ENCODE assay signal across 18 mouse cellular contexts in the genomic region with DNA sequence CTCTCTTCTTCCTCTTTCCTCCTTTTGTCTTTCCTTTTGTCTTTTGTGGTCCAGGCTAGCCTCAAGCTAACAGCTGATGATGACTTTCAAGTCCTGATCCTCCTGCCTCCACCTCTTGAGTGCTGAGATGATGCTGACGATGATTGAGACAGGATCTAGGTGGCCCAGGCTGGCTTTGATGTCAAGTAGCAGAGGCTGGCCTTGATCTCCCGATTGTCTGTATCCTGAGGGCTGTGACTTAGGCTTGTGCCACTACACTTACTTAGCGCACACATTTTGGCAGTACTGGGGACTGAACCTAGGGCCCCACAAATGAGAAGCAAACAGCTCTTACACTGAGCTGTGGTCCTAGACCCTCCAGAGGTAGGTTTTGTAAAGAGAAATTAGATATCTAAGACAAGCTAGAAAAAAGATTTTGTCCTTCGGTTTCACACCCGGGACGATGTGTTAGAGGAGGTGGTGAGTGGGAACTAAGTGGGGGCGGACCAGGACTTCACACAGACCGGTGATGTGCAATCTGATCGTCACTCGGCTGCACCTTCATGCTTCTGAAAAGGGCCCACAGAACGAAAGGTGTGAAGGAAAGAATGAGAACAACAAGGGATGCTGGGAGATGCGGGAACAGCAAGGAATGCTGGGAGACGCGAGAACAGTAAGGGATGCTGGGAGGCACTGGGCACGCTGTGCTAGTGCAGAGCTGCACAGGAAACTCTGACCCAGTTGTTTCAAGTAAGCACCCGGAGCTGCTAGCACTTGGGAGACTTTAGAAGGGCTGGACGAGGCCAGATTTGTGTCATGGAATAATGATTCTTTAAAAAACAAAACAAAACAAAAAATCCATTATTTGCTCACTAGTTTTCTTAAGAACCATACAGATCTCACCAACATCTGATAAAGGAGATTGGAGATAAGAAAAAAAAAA. TPM values are rescaled to one million over a fixed set of nuclear protein-coding genes. Genes with fewer than 3 reads are reported as not detected.
A peak's percentile ranks its signal among the peaks of the same experiment; 100 is the strongest.
DNase-seq lines count a peak whose midpoint lies in the region; ATAC-seq lines count a peak whose summit lies in the region.
"Had no signal": no experiment of that assay in that cellular context is flagged by ENCODE, and none has a peak within 500 bp of the region (broad histone marks: within the 10 kb centered on the region; RNA-seq: fewer than 3 reads in every experiment).

No protein-coding gene starts in this region.

- peak; percentile 83 for DNase-seq in heart, adult 11 months
- no peak for DNase-seq in heart, postnatal 4 days
- DNase-seq in T-cell, adult 2 months (ENCODE audit: low spot score), result peak; percentile 49
- DNase-seq in gastrocnemius, postnatal 36 days, result no peak
- DNase-seq in MN1 (ENCODE audit: low spot score), result no peak
- no peak for DNase-seq in kidney, adult 8-10 months
- DNase-seq: adrenal gland, adult 2 months; adrenal gland, postnatal 25 days; cerebellum, adult 18-20 months; cerebellum, adult 9-11 months; cerebellum, postnatal 36 days; forebrain, postnatal 0 days; heart, adult 2 months; heart, postnatal 14 days; kidney, adult 11 months had no signal

- intact Hi-C loops in gastrocnemius, postnatal 36 days (cut with DNase I), result no loop called here

- ATAC-seq in inflammation-experienced regulatory T-cells, adult 6 months, result peak; percentile 44
- ATAC-seq: forebrain, embryonic 13.5 days; forebrain, postnatal 0 days; Patski had no signal

RNA-seq across cellular contexts. Expression of a gene that starts 48.5 kb away (rescaled TPM):
- 100 to 1,000 TPM; 101 to 103 TPM for total RNA-seq in heart, postnatal 4 days (2021)
- 100 to 1,000 TPM in 1 of 3 experiments, 10 to 100 TPM in 2; 60.4 to 128 (median 82.5) TPM for polyA plus RNA-seq in inflammation-experienced regulatory T-cells, adult 6 months (2017; shearing (Covaris generic))
- total RNA-seq in gastrocnemius, postnatal 36 days (2021), result 10 to 100 TPM; 20.2 to 22.4 TPM

Comparison
In these comparisons a context has a peak if more than half of its experiments do, and no peak if none do; other contexts are left out.
1. DNase-seq: peak in heart, adult 11 months (single experiment) and T-cell, adult 2 months (single experiment); none in heart, postnatal 4 days (single experiment), gastrocnemius, postnatal 36 days (0 of 2), MN1 (single experiment) and kidney, adult 8-10 months (0 of 2).
2. RNA of a gene that starts 48.5 kb away (total RNA-seq): 101 to 103 TPM in heart, postnatal 4 days; 20.2 to 22.4 TPM in gastrocnemius, postnatal 36 days; every median in the first group is over 4 times any median in the second.